Mouse (Mus musculus) hematopoietic stem cell, adult 5-6 weeks (primary cell): ENCODE measurements at regions not wholly inside any gene's neighbourhood (a gene's known extent, or its start where the extent isn't known, plus 50 kb on each side); places are given as distances from the start of the nearest gene placed in this dataset.

Source experiments
- ATAC-seq, 2 experiments: fragments of 125-278 bp in 1 of 2; replicated peaks in 1 of 2; 2 replicates each; pipeline ENCODE4 v1.8.0; 2016 to 2017; ENCODE audit warnings: inconsistent platforms in 2 of 2, mild to moderate bottlenecking in 2 of 2, moderate number of reproducible peaks in 2 of 2, low read depth in 1 of 2, moderate TSS enrichment in 1 of 2; ENCODE audit not compliant: low FRiP score in 2 of 2, poor library complexity in 2 of 2, severe bottlenecking in 2 of 2, insufficient read depth in 1 of 2, low TSS enrichment in 1 of 2

GRCm38 (mm10) chr9:102782926-102783850 is 51.5 kb upstream of the Ryk start:
- no peak for ATAC-seq

DNA sequence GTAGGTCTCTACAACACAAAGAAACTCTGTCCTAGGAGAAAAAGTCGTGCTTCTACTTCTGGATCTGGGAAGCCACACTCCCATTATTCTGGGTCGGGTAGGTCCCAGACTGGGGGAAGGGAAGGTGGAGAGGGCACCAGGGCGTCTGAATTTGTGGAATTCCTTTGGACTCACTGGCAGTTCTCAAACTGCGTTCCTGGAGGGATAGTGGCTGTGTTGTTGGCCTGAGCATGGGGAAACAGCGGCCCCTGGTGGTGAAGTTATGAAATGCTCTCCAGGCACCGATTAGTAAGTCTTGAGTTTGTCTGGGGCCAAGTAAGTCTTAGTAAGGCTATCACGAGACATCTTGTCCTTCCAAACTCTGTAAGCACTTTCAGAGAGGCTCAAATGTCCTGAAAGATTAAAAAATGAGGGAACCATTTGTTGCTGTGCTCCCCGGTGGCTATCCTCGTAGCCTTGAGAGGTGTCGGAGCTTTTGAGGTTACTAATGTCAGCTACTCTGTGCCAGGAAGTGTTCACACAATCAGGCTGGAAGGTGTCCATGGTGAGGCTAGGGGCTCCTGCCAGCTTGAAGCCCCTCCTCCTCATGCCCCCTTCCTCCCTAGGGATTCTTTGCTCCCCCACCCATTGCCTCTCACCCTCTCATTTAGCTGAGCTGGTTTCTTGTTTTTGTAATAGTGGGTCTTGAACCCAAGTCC is 50.2 kb upstream of the Ryk start:
- ATAC-seq: peak; percentile 61 to 75
